Mouse (Mus musculus) right cerebral cortex, adult 18-20 months (tissue): Measurements from ENCODE around the gene Fyb2.
"Not testable (repeated sequence)": the region's sequence is repeated elsewhere in the genome, so short reads cannot be mapped to it uniquely, and the experiment has no call there.

Source experiments
- DNase-seq: peaks from one replicate; pipeline ENCODE4 v3.0.0; 2022; ENCODE audit warnings: mixed read lengths

The Fyb2 gene

GRCm38 (mm10) chr4:104941895-104942294 is 28.6 kb downstream of the Fyb2 start:
- no peak for DNase-seq

DNA sequence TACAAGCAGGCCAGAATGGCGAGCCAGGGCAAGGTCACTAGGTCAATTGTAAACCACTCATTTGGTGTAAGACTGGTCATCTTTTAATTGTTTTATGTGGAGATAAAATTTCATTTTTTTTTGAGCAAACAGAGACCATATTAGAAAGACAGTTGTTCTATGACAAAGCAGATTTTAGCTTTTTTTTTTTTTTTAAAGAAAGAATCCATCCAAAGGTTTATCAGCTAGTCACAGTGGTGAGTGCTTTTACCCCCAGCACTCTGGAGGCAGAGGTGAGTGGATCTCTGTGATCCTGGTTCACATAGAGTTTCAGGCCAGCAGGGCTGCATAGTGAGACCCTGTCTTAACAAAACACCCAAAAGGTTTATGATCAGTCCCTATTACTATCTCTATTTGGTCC is 31.2 kb downstream of the Fyb2 start:
- no peak for DNase-seq

- no peak for DNase-seq
These were observed 35.6 kb downstream of the Fyb2 start for GRCm38 (mm10) chr4:104948886-104949285.

- peak; percentile 32 for DNase-seq
These were observed 36.0 kb downstream of the Fyb2 start for GRCm38 (mm10) chr4:104949304-104949703.

GRCm38 (mm10) chr4:104951280-104951878 is 38.1 kb downstream of the Fyb2 start:
- DNase-seq = no peak

DNA sequence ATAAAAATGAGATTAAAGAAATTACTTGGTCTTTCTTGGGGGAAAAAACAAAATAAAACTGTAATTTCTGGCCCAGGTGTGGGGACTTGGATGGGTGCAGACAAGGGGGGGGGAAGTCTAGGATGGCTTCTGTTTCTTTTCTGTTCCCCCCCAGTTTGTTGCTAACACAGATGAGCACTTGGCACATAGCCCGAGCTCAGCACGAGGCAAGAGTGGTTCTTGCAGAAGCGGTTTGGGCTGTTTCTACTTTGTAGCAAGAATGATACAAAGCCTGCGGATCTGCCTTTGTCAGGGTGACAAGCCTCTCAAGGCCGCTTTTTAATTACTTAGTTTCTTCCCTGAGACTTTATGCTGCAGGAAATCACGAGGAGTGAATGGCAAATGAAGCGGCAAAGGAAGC is 43.4 kb downstream of the Fyb2 start:
- DNase-seq = no peak

- DNase-seq = no peak
These were observed 48.2 kb downstream of the Fyb2 start for GRCm38 (mm10) chr4:104961431-104961830.

DNA sequence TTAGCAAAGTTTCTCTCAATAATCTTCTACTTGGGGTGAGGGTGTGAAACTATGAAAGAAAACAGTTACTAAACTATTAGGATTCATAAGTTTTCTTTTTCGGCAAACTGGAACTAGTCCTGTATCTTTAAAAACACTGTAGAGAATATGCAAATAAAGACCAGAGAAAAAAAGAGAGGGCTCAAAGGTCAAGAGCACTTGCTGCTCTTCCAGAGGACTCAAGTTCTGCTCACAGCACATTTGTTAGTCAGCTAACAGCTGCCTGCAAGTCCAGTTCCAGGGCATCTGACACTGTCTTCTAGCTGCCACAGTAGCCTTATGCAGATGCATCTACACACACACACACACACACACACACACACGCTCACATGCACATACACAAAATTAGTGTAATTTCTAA is 59.4 kb downstream of the Fyb2 start:
- DNase-seq = no peak

- no peak for DNase-seq
These were observed 62.0 kb downstream of the Fyb2 start for GRCm38 (mm10) chr4:104975162-104975830.

GRCm38 (mm10) chr4:104985960-104986632 is 72.8 kb downstream of the Fyb2 start:
- DNase-seq = no peak

- DNase-seq = no peak
These were observed 74.4 kb downstream of the Fyb2 start for GRCm38 (mm10) chr4:104987631-104988030.

- no peak for DNase-seq
These were observed 74.8 kb downstream of the Fyb2 start for GRCm38 (mm10) chr4:104988102-104988501.

- DNase-seq = no peak
These were observed 75.5 kb downstream of the Fyb2 start for GRCm38 (mm10) chr4:104988709-104989108.

GRCm38 (mm10) chr4:104990016-104990415 is 76.8 kb downstream of the Fyb2 start:
- DNase-seq = peak; percentile 52

DNA sequence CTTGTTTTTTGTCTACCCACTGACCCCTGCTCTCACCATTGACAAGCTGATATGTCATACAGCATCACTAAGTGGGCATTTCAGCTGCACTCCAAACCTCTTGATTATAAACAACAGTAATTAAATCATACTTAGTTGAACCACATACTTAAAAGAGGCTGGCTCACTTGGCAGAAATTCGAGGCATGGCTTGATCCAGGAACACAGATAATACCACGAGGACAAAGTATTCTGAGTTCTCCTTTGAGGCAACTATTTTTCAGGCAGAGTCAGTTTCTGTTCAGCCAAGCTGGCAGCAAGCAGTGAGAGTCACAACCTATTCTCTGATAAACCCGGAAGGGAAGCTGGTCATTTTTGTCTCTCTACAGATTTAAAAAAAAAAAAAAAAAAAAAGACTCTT is 77.4 kb downstream of the Fyb2 start:
- no peak for DNase-seq

- no peak for DNase-seq
These were observed 79.0 kb downstream of the Fyb2 start for GRCm38 (mm10) chr4:104992271-104992670.

DNA sequence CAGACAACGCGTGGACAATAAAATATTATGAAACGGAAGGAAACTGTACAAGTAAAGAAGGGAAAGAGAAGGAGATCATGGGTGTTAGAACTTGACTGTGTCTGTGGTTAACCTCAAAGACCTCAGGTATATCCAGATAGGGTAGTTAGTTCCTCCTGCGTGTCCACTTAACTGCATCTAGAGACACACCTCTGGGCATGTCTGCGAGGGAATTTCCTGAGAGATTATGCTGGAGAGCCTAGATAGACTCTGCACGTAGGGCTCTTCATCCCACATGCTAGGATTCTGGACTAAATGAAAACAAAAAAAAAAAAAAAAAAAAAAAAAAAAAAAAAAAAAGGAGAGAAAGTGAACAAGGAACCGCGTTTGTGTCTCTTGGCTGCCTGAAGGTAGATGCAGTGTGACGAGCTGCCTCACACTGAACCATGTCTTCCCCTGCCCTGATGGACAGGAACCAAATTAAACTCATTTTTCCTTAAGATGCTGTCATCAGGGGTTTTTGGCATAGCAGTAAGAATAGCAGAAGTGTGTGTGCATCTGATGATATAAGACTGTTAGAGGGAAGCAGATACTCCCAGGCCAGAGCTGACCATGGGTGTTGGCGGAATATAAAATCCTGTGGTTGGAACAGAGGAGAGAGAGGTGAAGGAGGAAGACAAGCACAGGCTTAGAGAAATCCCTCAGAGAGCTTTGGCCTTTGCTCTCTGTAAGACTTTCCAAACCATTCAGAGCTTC is 80.1 kb downstream of the Fyb2 start:
- no peak for DNase-seq

- DNase-seq = no peak
These were observed 86.4 kb downstream of the Fyb2 start for GRCm38 (mm10) chr4:104999702-105000101.

GRCm38 (mm10) chr4:105001736-105002135 is 88.5 kb downstream of the Fyb2 start:
- no peak for DNase-seq

DNA sequence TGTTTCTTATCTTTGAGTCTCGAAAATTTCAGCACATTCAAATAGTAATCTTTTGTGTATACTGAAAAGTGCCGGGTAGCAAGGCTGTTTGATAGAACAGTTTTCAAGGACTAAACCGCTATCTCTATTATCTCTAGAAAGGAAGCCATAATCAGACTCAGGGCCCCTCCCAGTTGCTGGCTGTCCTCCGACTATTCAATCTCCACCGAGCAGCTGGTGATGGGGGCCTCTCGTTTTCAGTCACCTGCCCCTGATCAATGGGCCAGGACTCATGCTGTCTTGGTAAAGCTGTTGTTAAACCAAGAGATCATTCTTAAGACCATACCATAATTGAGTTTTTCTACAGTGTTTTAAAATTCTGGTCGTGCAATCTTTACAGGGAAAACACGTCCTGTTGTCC is 90.9 kb downstream of the Fyb2 start:
- no peak for DNase-seq

DNA sequence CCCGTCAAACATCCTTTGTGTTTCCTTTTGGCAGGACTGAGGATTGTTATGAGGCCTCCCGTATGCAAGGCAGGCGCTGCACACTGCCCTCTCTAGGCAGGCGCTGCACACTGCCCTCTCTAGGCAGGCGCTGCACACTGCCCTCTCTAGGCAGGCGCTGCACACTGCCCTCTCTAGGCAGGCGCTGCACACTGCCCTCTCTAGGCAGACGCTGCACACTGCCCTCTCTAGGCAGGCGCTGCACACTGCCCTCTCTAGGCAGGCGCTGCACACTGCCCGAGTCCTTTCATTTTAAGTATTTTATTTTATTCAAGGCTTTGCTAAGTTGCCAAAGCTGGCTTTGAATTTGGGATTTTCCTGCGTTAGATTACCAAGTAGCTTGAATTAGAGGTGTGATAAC is 91.4 kb downstream of the Fyb2 start:
- DNase-seq = not testable (repeated sequence)

- no peak for DNase-seq
These were observed 94.2 kb downstream of the Fyb2 start for GRCm38 (mm10) chr4:105007360-105008018.

DNA sequence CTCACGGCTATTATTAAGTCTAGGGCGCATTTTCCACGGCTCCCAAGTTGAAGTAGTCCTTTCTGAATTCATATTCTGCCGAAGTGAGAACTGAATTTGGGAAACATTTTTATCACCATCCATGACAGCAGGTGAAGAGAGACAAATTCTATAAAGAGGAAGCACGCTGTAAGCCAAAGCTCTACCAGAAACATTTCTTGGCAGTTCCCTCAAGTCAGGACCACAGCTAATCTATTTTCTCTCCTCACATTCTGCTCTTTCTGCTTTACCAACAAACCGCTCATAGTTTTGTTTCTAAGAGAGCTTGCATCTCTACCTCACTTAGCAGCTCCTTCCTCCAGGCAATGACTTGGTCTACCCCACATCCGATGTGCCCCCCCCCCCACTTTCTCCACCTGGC is 100.5 kb downstream of the Fyb2 start:
- DNase-seq = no peak
